Mouse (Mus musculus): ENCODE measurements around the gene Sipa1l1. TPM values are rescaled to one million over a fixed set of nuclear protein-coding genes. Genes with fewer than 3 reads are reported as not detected.
"Not testable (repeated sequence)": the region's sequence is repeated elsewhere in the genome, so short reads cannot be mapped to it uniquely, and the experiment has no call there.

Gene Sipa1l1
- polyA plus RNA-seq, 1 experiment = 9.7 TPM

DNA sequence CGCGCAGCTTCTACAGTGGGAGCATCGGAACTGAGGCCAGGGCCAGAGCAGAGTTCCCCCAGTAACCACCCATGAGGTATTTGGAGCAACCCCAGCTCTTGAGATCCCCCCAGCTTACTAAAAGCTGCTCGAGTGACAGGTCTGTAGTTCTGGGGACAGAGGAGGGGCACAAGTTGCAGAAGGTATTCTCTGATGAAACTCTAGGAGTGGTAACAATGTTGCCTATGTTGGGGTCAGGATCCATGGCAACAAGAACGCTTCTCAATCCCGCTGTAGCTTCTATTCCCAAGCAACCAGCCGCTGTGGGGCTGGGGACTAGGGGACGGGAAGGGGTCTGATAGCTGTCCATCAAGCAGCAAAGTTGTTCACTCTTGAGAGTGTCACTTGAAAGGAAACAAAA, 309.1 kb downstream of the Sipa1l1 start:
- Histone ChIP-seq H3K79me2 (ENCODE audit: control insufficient read depth, insufficient read depth) (no peaks in the 10 kb centered on the region), H3K4me3 (ENCODE audit: insufficient read depth, poor library complexity, severe bottlenecking) (no peak overlapping the region), H3K36me3 (ENCODE audit: control insufficient read depth, insufficient read depth) (no peaks in the 10 kb centered on the region), H3K27me3 (ENCODE audit: control insufficient read depth, insufficient read depth, insufficient read length) (no peaks in the 10 kb centered on the region), H3K79me3 (ENCODE audit: low read depth) (no peaks in the 10 kb centered on the region), H3ac (ENCODE audit: control insufficient read depth, insufficient read length, low read depth) (no peak overlapping the region)
- TF ChIP-seq USF1 (IDR thresholded peaks at IDR 0.05; ENCODE audit: low read depth) (no peak), MYOD1 (IDR thresholded peaks at IDR 0.05; ENCODE audit: control insufficient read depth, insufficient read length, low read depth) (no peak), FOSL1 (IDR thresholded peaks at IDR 0.05; ENCODE audit: insufficient read depth, low read length, poor library complexity, severe bottlenecking) (no peak), MYOG (IDR thresholded peaks at IDR 0.05; ENCODE audit: control insufficient read depth, extremely low read depth, insufficient read length) (no peak), CTCF (IDR thresholded peaks at IDR 0.05; ENCODE audit: control insufficient read depth, insufficient read depth, insufficient read length) (no peak), CEBPB (IDR thresholded peaks at IDR 0.05; ENCODE audit: low read depth) (no peak), MAX (IDR thresholded peaks at IDR 0.05) (no peak)

DNA sequence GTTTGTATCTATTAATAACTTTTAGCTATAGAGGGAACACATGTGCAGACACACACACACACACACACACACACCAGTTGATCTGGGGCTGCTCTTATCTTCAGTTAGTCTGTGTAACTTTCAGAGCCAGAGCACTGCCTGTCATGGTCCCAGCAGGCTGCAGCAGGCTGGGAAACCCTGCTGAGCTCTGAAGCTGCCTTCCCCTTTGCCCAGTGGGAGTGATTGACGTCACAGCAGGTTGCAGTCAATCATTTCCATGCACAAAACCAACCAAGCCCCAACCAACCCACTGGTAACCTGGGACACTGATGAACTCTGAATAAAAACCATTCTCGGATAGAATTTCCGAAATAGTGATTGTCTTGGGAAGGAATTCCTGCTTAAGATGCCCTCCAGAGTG, 310.3 kb downstream of the Sipa1l1 start:
- Histone ChIP-seq H3K4me3 (ENCODE audit: insufficient read depth, poor library complexity, severe bottlenecking) (no peak overlapping the region), H3K79me2 (ENCODE audit: control insufficient read depth, insufficient read depth) (no peaks in the 10 kb centered on the region), H3ac (ENCODE audit: control insufficient read depth, insufficient read length, low read depth) (no peak overlapping the region), H3K27me3 (ENCODE audit: control insufficient read depth, insufficient read depth, insufficient read length) (no peaks in the 10 kb centered on the region), H3K79me3 (ENCODE audit: low read depth) (no peaks in the 10 kb centered on the region), H3K36me3 (ENCODE audit: control insufficient read depth, insufficient read depth) (no peaks in the 10 kb centered on the region)
- TF ChIP-seq MYOD1 (IDR thresholded peaks at IDR 0.05; ENCODE audit: control insufficient read depth, insufficient read length, low read depth) (no peak), MYOG (IDR thresholded peaks at IDR 0.05; ENCODE audit: control insufficient read depth, extremely low read depth, insufficient read length) (no peak), CEBPB (IDR thresholded peaks at IDR 0.05; ENCODE audit: low read depth) (no peak), MAX (IDR thresholded peaks at IDR 0.05) (no peak), USF1 (IDR thresholded peaks at IDR 0.05; ENCODE audit: low read depth) (no peak), CTCF (IDR thresholded peaks at IDR 0.05; ENCODE audit: control insufficient read depth, insufficient read depth, insufficient read length) (no peak), FOSL1 (IDR thresholded peaks at IDR 0.05; ENCODE audit: insufficient read depth, low read length, poor library complexity, severe bottlenecking) (no peak)

DNA sequence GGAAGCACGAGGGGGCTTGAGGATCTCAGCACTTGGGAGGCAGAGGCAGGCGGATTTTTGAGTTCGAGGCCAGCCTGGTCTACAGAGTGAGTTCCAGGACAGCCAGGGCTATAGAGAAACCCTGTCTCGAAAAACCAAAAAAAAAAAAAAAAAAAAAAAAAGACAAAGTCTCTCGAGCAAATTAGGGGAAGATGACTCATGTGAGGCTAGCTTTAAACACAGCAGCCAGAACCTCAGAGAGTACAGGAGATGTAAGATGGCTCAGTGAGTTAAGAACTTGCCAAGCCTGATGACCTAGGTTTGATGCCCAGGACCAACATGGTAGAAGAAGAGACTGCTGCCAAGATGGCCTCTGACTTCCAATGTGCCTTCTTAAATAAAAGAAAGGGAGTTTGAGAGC, 311.3 kb downstream of the Sipa1l1 start:
- H3K36me3 ChIP-seq (ENCODE audit: control insufficient read depth, insufficient read depth); H3K79me2 ChIP-seq (ENCODE audit: control insufficient read depth, insufficient read depth); H3K27me3 ChIP-seq (ENCODE audit: control insufficient read depth, insufficient read depth, insufficient read length); H3K79me3 ChIP-seq (ENCODE audit: low read depth); H3ac ChIP-seq (ENCODE audit: control insufficient read depth, insufficient read length, low read depth); H3K4me3 ChIP-seq (ENCODE audit: insufficient read depth, poor library complexity, severe bottlenecking): not testable (repeated sequence)

GRCm38 (mm10) chr12:82485466-82485865, 316.3 kb downstream of the Sipa1l1 start:
- H3K36me3 ChIP-seq (ENCODE audit: control insufficient read depth, insufficient read depth) = no peaks in the 10 kb centered on the region
- H3K79me2 ChIP-seq (ENCODE audit: control insufficient read depth, insufficient read depth) = no peaks in the 10 kb centered on the region
- no peaks in the 10 kb centered on the region for H3K27me3 ChIP-seq (ENCODE audit: control insufficient read depth, insufficient read depth, insufficient read length)
- H3K4me3 ChIP-seq (ENCODE audit: insufficient read depth, poor library complexity, severe bottlenecking) = no peak overlapping the region
- no peaks in the 10 kb centered on the region for H3K79me3 ChIP-seq (ENCODE audit: low read depth)
- H3ac ChIP-seq (ENCODE audit: control insufficient read depth, insufficient read length, low read depth) = no peak overlapping the region
- no peak for TF ChIP-seq CTCF (IDR thresholded peaks at IDR 0.05; ENCODE audit: control insufficient read depth, insufficient read depth, insufficient read length)
- no peak for TF ChIP-seq MAX (IDR thresholded peaks at IDR 0.05)
- TF ChIP-seq CEBPB (IDR thresholded peaks at IDR 0.05; ENCODE audit: low read depth) = no peak
- TF ChIP-seq MYOG (IDR thresholded peaks at IDR 0.05; ENCODE audit: control insufficient read depth, extremely low read depth, insufficient read length) = no peak
- TF ChIP-seq MYOD1 (IDR thresholded peaks at IDR 0.05; ENCODE audit: control insufficient read depth, insufficient read length, low read depth) = no peak

- Histone ChIP-seq H3K79me3 (ENCODE audit: low read depth) (no peaks in the 10 kb centered on the region), H3K27me3 (ENCODE audit: control insufficient read depth, insufficient read depth, insufficient read length) (peaks cover 6% of the 10 kb centered on the region), H3K36me3 (ENCODE audit: control insufficient read depth, insufficient read depth) (no peaks in the 10 kb centered on the region), H3K4me3 (ENCODE audit: insufficient read depth, poor library complexity, severe bottlenecking) (no peak overlapping the region), H3K79me2 (ENCODE audit: control insufficient read depth, insufficient read depth) (no peaks in the 10 kb centered on the region), H3ac (ENCODE audit: control insufficient read depth, insufficient read length, low read depth) (no peak overlapping the region)
- TF ChIP-seq CTCF (IDR thresholded peaks at IDR 0.05; ENCODE audit: control insufficient read depth, insufficient read depth, insufficient read length) (no peak), FOSL1 (IDR thresholded peaks at IDR 0.05; ENCODE audit: insufficient read depth, low read length, poor library complexity, severe bottlenecking) (no peak), MYOG (IDR thresholded peaks at IDR 0.05; ENCODE audit: control insufficient read depth, extremely low read depth, insufficient read length) (no peak), MYOD1 (IDR thresholded peaks at IDR 0.05; ENCODE audit: control insufficient read depth, insufficient read length, low read depth) (no peak), CEBPB (IDR thresholded peaks at IDR 0.05; ENCODE audit: low read depth) (no peak), USF1 (IDR thresholded peaks at IDR 0.05; ENCODE audit: low read depth) (no peak), MAX (IDR thresholded peaks at IDR 0.05) (no peak)
Measured at GRCm38 (mm10) chr12:82486829-82487560, 317.9 kb downstream of the Sipa1l1 start.

DNA sequence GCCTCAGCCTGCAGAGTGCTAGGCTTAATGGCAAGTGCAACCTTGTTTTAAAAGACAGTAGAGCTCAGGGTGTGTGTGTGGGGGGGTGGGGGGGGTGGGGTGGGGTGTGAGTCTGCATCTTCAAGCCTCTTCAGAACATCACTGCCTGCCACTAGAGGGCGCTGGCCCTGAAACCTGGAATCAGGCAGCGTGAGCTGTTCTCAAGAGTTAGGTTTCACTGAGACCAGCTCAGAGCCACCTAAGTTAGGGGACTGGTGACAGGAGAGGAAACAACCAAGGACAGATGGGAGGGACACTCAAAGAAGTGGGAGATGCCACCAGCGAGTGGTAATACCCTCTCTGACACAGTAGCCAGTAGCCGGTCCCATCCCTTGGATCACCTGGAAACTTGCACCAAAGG, 320.0 kb downstream of the Sipa1l1 start:
- Histone ChIP-seq H3K79me2 (ENCODE audit: control insufficient read depth, insufficient read depth) (no peaks in the 10 kb centered on the region), H3K79me3 (ENCODE audit: low read depth) (no peaks in the 10 kb centered on the region), H3K27me3 (ENCODE audit: control insufficient read depth, insufficient read depth, insufficient read length) (peaks cover 6% of the 10 kb centered on the region), H3K4me3 (ENCODE audit: insufficient read depth, poor library complexity, severe bottlenecking) (no peak overlapping the region), H3ac (ENCODE audit: control insufficient read depth, insufficient read length, low read depth) (no peak overlapping the region), H3K36me3 (ENCODE audit: control insufficient read depth, insufficient read depth) (no peaks in the 10 kb centered on the region)
- TF ChIP-seq FOSL1 (IDR thresholded peaks at IDR 0.05; ENCODE audit: insufficient read depth, low read length, poor library complexity, severe bottlenecking) (no peak), USF1 (IDR thresholded peaks at IDR 0.05; ENCODE audit: low read depth) (no peak), CEBPB (IDR thresholded peaks at IDR 0.05; ENCODE audit: low read depth) (no peak), CTCF (IDR thresholded peaks at IDR 0.05; ENCODE audit: control insufficient read depth, insufficient read depth, insufficient read length) (no peak), MYOG (IDR thresholded peaks at IDR 0.05; ENCODE audit: control insufficient read depth, extremely low read depth, insufficient read length) (no peak), MYOD1 (IDR thresholded peaks at IDR 0.05; ENCODE audit: control insufficient read depth, insufficient read length, low read depth) (no peak), MAX (IDR thresholded peaks at IDR 0.05) (no peak)
